Mouse (Mus musculus) G1E (cell line): ENCODE data around the gene Dus2. TPM values are rescaled to one million over a fixed set of nuclear protein-coding genes. Genes with fewer than 3 reads are reported as not detected.

Source experiments
- ATAC-seq: 2 replicates; pipeline ENCODE4 v1.8.0; 2016; ENCODE audit warnings: mild to moderate bottlenecking; ENCODE audit not compliant: insufficient number of reproducible peaks, poor library complexity, low FRiP score, severe bottlenecking; ENCODE audit errors: extremely low read depth
- DNase-seq: peaks from one replicate; pipeline ENCODE4 v3.0.0; 2012; ENCODE audit warnings: low spot score
- H3K27me3 ChIP-seq: 2 replicates; pipeline ENCODE4 v1.6.1; 2012; ENCODE audit warnings: mild to moderate bottlenecking, low read length, inconsistent platforms; ENCODE audit not compliant: insufficient read depth
- H3K36me3 ChIP-seq: replicated peaks from 2 replicates; pipeline ENCODE3; 2012; ENCODE audit warnings: mild to moderate bottlenecking, inconsistent platforms
- H3K4me1 ChIP-seq: 2 replicates; pipeline ENCODE4 v1.6.1; 2012; ENCODE audit warnings: low read depth, low read length, inconsistent platforms, mixed read lengths; ENCODE audit not compliant: insufficient read depth
- H3K4me3 ChIP-seq: 2 replicates; pipeline ENCODE4 v1.5.1; 2012; ENCODE audit warnings: low read depth, mild to moderate bottlenecking, inconsistent platforms, low read length, moderate library complexity, mixed read lengths
- H3K9me3 ChIP-seq: replicated peaks from 2 replicates; pipeline ENCODE4 v1.6.1; 2012; ENCODE audit warnings: inconsistent platforms
- CTCF ChIP-seq: IDR thresholded peaks from 2 replicates; pipeline ENCODE4 v1.5.1; 2012; ENCODE audit warnings: low read depth, low read length, inconsistent platforms, mixed read lengths
- GATA1 ChIP-seq: IDR thresholded peaks from 2 replicates; pipeline ENCODE4 v1.6.1; 2012; ENCODE audit warnings: borderline replicate concordance, low read length, inconsistent platforms, mixed read lengths
- GATA2 ChIP-seq: IDR thresholded peaks from 2 replicates; pipeline ENCODE4 v1.6.1; 2012; ENCODE audit warnings: low read depth, low read length, inconsistent platforms, borderline replicate concordance
- POLR2AphosphoS5 ChIP-seq: IDR thresholded peaks from 2 replicates; pipeline ENCODE4 v1.6.1; 2012; ENCODE audit warnings: low read depth, low read length, inconsistent platforms; ENCODE audit not compliant: insufficient replicate concordance
- TAL1 ChIP-seq: conservative IDR thresholded peaks from 2 replicates; pipeline ENCODE4 v1.6.1; 2012; ENCODE audit warnings: low read depth, low read length, inconsistent platforms, mixed read lengths
- polyA plus RNA-seq: library from polyadenylated mRNA; stranded (reverse); fragments of >175 nt; gene quantifications from 2 replicates; pipeline ENCODE4 v1.2.3, GENCODE M21; 2012
- total RNA-seq, 2 experiments: library from RNA; stranded (forward) in 1 of 2; stranded (reverse) in 1 of 2; fragments of 200-1000 nt in 1 of 2; fragments of >200 nt in 1 of 2; fragmentation: Nextera tagmentation in 1 of 2; gene quantifications; 2 replicates each; pipeline ENCODE4 v1.2.3; 2014 to 2017

Dus2 gene
- total and polyA plus RNA-seq, 3 experiments = 3.9 to 21.7 (median 14.2) TPM

GRCm38 (mm10) chr8:106069565-106069964, 78.4 kb downstream of the Dus2 start:
- no peak for ATAC-seq
- TF ChIP-seq GATA1 = no peak
- no peak for TF ChIP-seq TAL1
- TF ChIP-seq CTCF = no peak
- no peak for TF ChIP-seq GATA2
- no peak for TF ChIP-seq POLR2AphosphoS5
- Histone ChIP-seq H3K36me3 (peaks cover 11% of the 10 kb centered on the region), H3K4me1 (peaks cover 13% of the 10 kb centered on the region; the same call in 1 of the 2 replicates), H3K4me3 (no peak overlapping the region), H3K9me3 (no peaks in the 10 kb centered on the region), H3K27me3 (no peaks in the 10 kb centered on the region)
- no peak for DNase-seq

DNA sequence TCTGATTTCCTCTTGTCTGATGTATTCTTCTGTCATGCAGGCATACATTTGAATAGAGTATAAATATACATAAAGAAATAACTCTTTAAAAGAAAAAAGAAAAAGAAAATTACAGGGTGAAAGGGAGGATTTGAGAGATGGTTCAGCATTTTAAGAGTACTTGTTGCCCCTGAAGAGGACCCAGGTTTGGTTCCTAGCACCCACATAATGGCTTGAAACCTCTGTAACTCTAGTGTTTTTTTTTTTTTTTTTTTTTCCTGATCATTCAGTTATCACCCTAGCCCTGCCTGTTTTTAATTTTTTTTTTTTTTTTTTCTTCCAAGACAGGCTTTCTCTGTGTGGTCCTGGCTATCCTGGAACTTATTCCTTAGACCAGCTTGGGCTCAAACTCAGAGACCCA, 81.0 kb downstream of the Dus2 start:
- no peaks in the 10 kb centered on the region; the same call in 1 of the 2 replicates for H3K9me3 ChIP-seq
- TF ChIP-seq GATA1 = no peak
- TF ChIP-seq CTCF = no peak
- no peak for TF ChIP-seq POLR2AphosphoS5
- TF ChIP-seq GATA2 = no peak
- no peak for TF ChIP-seq TAL1
- H3K36me3 ChIP-seq = peaks cover 17% of the 10 kb centered on the region
- no peak overlapping the region for H3K4me3 ChIP-seq
- DNase-seq = no peak
- peaks cover 7% of the 10 kb centered on the region; the same call in 1 of the 2 replicates for H3K4me1 ChIP-seq
- H3K27me3 ChIP-seq = no peaks in the 10 kb centered on the region
- no peak for ATAC-seq

DNA sequence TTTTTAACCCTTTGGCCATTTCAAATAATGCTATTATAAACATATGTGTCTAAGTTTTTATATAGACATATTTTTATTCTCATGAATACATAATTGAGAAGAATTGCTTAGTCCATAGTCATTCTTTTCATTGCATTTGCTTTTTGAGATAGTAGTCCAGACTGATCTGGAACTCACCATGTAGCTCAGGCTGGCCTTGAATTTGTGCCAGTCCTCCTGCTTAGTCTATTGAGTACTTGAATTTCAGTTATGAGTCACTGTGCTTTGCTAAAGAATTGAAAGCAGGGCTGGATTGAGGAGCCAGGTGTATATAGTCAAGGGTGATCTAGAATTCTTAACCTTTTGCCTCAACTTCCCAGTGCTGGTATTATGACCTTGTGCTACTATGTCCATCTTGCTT, 83.1 kb downstream of the Dus2 start:
- H3K9me3 ChIP-seq = no peaks in the 10 kb centered on the region; the same call in 1 of the 2 replicates
- H3K4me1 ChIP-seq = peaks cover 7% of the 10 kb centered on the region
- no peak overlapping the region for H3K4me3 ChIP-seq
- DNase-seq = no peak
- no peak for TF ChIP-seq TAL1
- no peak for TF ChIP-seq GATA2
- TF ChIP-seq CTCF = no peak
- TF ChIP-seq GATA1 = no peak
- TF ChIP-seq POLR2AphosphoS5 = no peak
- H3K27me3 ChIP-seq = no peaks in the 10 kb centered on the region
- H3K36me3 ChIP-seq = peaks cover 31% of the 10 kb centered on the region
- ATAC-seq = no peak

DNA sequence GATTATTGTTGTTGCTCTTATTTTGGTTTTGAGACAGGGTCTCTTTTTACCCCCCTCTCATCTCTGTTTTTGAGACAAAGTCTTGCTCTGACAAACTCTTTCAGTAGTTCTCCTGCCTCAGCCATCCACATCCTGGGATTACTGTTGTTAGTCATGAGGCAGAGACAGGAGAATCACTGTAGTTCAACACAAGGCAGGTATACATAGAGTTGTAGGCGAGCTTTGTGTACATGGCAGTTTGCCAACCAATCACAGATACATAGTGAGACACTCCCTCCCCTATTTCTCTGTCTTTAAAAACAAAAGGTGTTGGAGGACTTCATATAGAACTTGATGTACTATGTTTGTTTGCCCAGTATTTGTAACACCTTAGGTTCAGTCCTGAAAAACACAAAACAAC, 83.5 kb downstream of the Dus2 start:
- Histone ChIP-seq H3K4me3 (no peak overlapping the region), H3K27me3 (no peaks in the 10 kb centered on the region), H3K36me3 (peaks cover 35% of the 10 kb centered on the region), H3K9me3 (no peaks in the 10 kb centered on the region; the same call in 1 of the 2 replicates), H3K4me1 (peaks cover 4% of the 10 kb centered on the region)
- DNase-seq (no peak), ATAC-seq (no peak)
- TF ChIP-seq GATA1 (no peak), CTCF (no peak), GATA2 (no peak), TAL1 (no peak), POLR2AphosphoS5 (no peak)

GRCm38 (mm10) chr8:106075161-106075862, 84.2 kb downstream of the Dus2 start:
- Histone ChIP-seq H3K4me1 (peaks cover 4% of the 10 kb centered on the region), H3K27me3 (no peaks in the 10 kb centered on the region), H3K36me3 (peaks cover 36% of the 10 kb centered on the region), H3K9me3 (no peaks in the 10 kb centered on the region; the same call in 1 of the 2 replicates), H3K4me3 (no peak overlapping the region)
- DNase-seq (no peak), ATAC-seq (no peak)
- TF ChIP-seq GATA1 (no peak), POLR2AphosphoS5 (no peak)

DNA sequence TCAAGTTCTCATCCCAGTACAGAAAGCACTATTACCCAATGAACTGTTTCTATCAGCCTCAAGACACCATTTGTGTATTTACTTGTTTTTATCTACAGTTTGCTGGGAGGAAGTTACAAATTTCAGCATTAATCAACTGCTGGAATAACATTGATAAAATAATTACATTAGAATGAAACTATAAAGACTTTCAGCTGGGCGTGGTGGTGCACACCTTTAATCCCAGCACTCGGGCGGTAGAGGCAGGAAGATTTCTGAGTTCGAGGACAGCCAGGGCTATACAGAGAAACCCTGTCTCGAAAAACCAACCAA, 84.7 kb downstream of the Dus2 start:
- Histone ChIP-seq H3K9me3 (no peaks in the 10 kb centered on the region; the same call in 1 of the 2 replicates), H3K36me3 (peaks cover 38% of the 10 kb centered on the region), H3K27me3 (no peaks in the 10 kb centered on the region), H3K4me1 (peaks cover 4% of the 10 kb centered on the region), H3K4me3 (no peak overlapping the region)
- ATAC-seq (no peak), DNase-seq (no peak)
- no peak for TF ChIP-seq GATA2
- TF ChIP-seq TAL1 = no peak
- no peak for TF ChIP-seq CTCF
- no peak for TF ChIP-seq POLR2AphosphoS5
- no peak for TF ChIP-seq GATA1
